Mouse (Mus musculus) embryonic fibroblast, embryonic 13.5 days (primary cell): ENCODE results near the gene Mrc1.

Experiments used
- CTCF ChIP-seq: IDR thresholded peaks from 2 replicates; pipeline ENCODE4 v1.5.1; 2011; ENCODE audit warnings: mild to moderate bottlenecking, control low read depth, low read length, moderate library complexity, borderline replicate concordance; ENCODE audit not compliant: insufficient read depth
- POLR2A ChIP-seq: IDR thresholded peaks from 2 replicates; pipeline ENCODE4 v1.6.1; 2011; ENCODE audit warnings: low read depth, mild to moderate bottlenecking, control low read depth, low read length, moderate library complexity

- TF ChIP-seq POLR2A (no peak), CTCF (no peak)
These were observed at the start of gene Mrc1 for GRCm38 (mm10) chr2:14229149-14229548.
